Mouse (Mus musculus): Measurements from ENCODE around the gene Fgd6. TPM values are rescaled to one million over a fixed set of nuclear protein-coding genes. Genes with fewer than 3 reads are reported as not detected.

The Fgd6 gene
- 3.7 and 4.0 TPM in 2 replicates for polyA plus RNA-seq (2016; fragmentation: Nextera tagmentation; extraction: Ambion mirVana)

- Histone ChIP-seq H3K9ac (peak within 1 kb of the TSS; percentile 88), H3K4me3 (peak within 1 kb of the TSS; percentile 89), H3K27me3 (replicated peaks) (no peaks in the 10 kb centered on the region), H3K4me1 (replicated peaks) (peaks cover 10% of the 10 kb centered on the region), H3K36me3 (peaks cover 2% of the 10 kb centered on the region; the same call in 1 of the 2 replicates), H3K4me2 (peak within 1 kb of the TSS; percentile 79), H3K9me3 (replicated peaks) (no peaks in the 10 kb centered on the region), H3K27ac (ENCODE audit: poor library complexity, severe bottlenecking) (peak within 1 kb of the TSS; percentile 62)
- under 1% methylated on average over 77 of the region's 77 CpGs for WGBS
- ATAC-seq (ENCODE audit: insufficient number of reproducible peaks, low FRiP score) = peak; percentile 99
Measured at GRCm38 (mm10) chr10:94035658-94036374, at the start of gene Fgd6, which contains the start of gene Vezt. Fgd6 (plus strand) TSS chr10:94036001. Vezt (minus strand) TSS chr10:94035817.

- no peak overlapping the region; the same call in 1 of the 2 replicates for H3K27ac ChIP-seq (ENCODE audit: poor library complexity, severe bottlenecking)
- 77% methylated on average over 10 of the region's 10 CpGs for WGBS
- ATAC-seq (ENCODE audit: insufficient number of reproducible peaks, low FRiP score) = no peak
Measured at GRCm38 (mm10) chr10:93994136-93994535, 41.7 kb upstream of the Fgd6 start.

GRCm38 (mm10) chr10:93995100-93995499 lies 40.7 kb upstream of the Fgd6 start:
- 100% methylated on average over 1 of the region's 1 CpGs for WGBS
- H3K27me3 ChIP-seq (replicated peaks) = no peaks in the 10 kb centered on the region
- no peak overlapping the region for H3K27ac ChIP-seq (ENCODE audit: poor library complexity, severe bottlenecking)
- no peak overlapping the region for H3K4me2 ChIP-seq
- no peaks in the 10 kb centered on the region for H3K9me3 ChIP-seq (replicated peaks)
- H3K4me1 ChIP-seq (replicated peaks) = no peaks in the 10 kb centered on the region; the same call in 1 of the 2 replicates
- no peak overlapping the region for H3K4me3 ChIP-seq
- H3K36me3 ChIP-seq = peaks cover 75% of the 10 kb centered on the region
- ATAC-seq (ENCODE audit: insufficient number of reproducible peaks, low FRiP score) = no peak
- H3K9ac ChIP-seq = no peak overlapping the region

More at GRCm38 (mm10) chr10:93994136-93994535, 41.7 kb upstream of the Fgd6 start:
- no peak overlapping the region for H3K4me2 ChIP-seq
- H3K4me1 ChIP-seq (replicated peaks) = no peaks in the 10 kb centered on the region; the same call in 1 of the 2 replicates
- peaks cover 74% of the 10 kb centered on the region for H3K36me3 ChIP-seq
- no peaks in the 10 kb centered on the region for H3K27me3 ChIP-seq (replicated peaks)
- no peak overlapping the region for H3K9ac ChIP-seq
- no peak overlapping the region for H3K4me3 ChIP-seq
- no peaks in the 10 kb centered on the region for H3K9me3 ChIP-seq (replicated peaks)

GRCm38 (mm10) chr10:93999357-93999756 lies 36.4 kb upstream of the Fgd6 start:
- Histone ChIP-seq H3K4me2 (no peak overlapping the region), H3K27ac (ENCODE audit: poor library complexity, severe bottlenecking) (no peak overlapping the region), H3K9ac (no peak overlapping the region), H3K4me1 (replicated peaks) (no peaks in the 10 kb centered on the region; the same call in 1 of the 2 replicates), H3K4me3 (no peak overlapping the region), H3K36me3 (peaks cover 74% of the 10 kb centered on the region), H3K9me3 (replicated peaks) (no peaks in the 10 kb centered on the region), H3K27me3 (replicated peaks) (no peaks in the 10 kb centered on the region)
- ATAC-seq (ENCODE audit: insufficient number of reproducible peaks, low FRiP score) = no peak
- 82% methylated on average over 1 of the region's 1 CpGs for WGBS

- Histone ChIP-seq H3K4me1 (replicated peaks) (no peaks in the 10 kb centered on the region), H3K9me3 (replicated peaks) (no peaks in the 10 kb centered on the region), H3K4me2 (no peak overlapping the region), H3K36me3 (peaks cover 77% of the 10 kb centered on the region), H3K27ac (ENCODE audit: poor library complexity, severe bottlenecking) (no peak overlapping the region), H3K4me3 (no peak overlapping the region), H3K27me3 (replicated peaks) (no peaks in the 10 kb centered on the region), H3K9ac (no peak overlapping the region)
- no peak for ATAC-seq (ENCODE audit: insufficient number of reproducible peaks, low FRiP score)
- 79% methylated on average over 10 of the region's 10 CpGs for WGBS
Measured at GRCm38 (mm10) chr10:94000223-94000622, 35.6 kb upstream of the Fgd6 start.

GRCm38 (mm10) chr10:94008356-94008755 lies 27.4 kb upstream of the Fgd6 start:
- H3K9ac ChIP-seq = no peak overlapping the region
- H3K9me3 ChIP-seq (replicated peaks) = no peaks in the 10 kb centered on the region
- no peak overlapping the region for H3K4me3 ChIP-seq
- ATAC-seq (ENCODE audit: insufficient number of reproducible peaks, low FRiP score) = no peak
- 89% methylated on average over 2 of the region's 2 CpGs for WGBS
- H3K4me2 ChIP-seq = no peak overlapping the region
- H3K36me3 ChIP-seq = peaks cover 28% of the 10 kb centered on the region
- no peak overlapping the region for H3K27ac ChIP-seq (ENCODE audit: poor library complexity, severe bottlenecking)
- H3K27me3 ChIP-seq (replicated peaks) = no peaks in the 10 kb centered on the region
- H3K4me1 ChIP-seq (replicated peaks) = peaks cover 6% of the 10 kb centered on the region; the same call in 1 of the 2 replicates

GRCm38 (mm10) chr10:94009991-94010679 lies 25.7 kb upstream of the Fgd6 start:
- Histone ChIP-seq H3K36me3 (peaks cover 20% of the 10 kb centered on the region), H3K27me3 (replicated peaks) (no peaks in the 10 kb centered on the region), H3K4me2 (no peak overlapping the region), H3K27ac (ENCODE audit: poor library complexity, severe bottlenecking) (no peak overlapping the region), H3K4me1 (replicated peaks) (peaks cover 6% of the 10 kb centered on the region; the same call in 1 of the 2 replicates), H3K4me3 (no peak overlapping the region), H3K9me3 (replicated peaks) (no peaks in the 10 kb centered on the region), H3K9ac (no peak overlapping the region)
- no peak for ATAC-seq (ENCODE audit: insufficient number of reproducible peaks, low FRiP score)
- 81% methylated on average over 3 of the region's 3 CpGs for WGBS

GRCm38 (mm10) chr10:94011024-94011423 lies 24.8 kb upstream of the Fgd6 start:
- no peak overlapping the region for H3K27ac ChIP-seq (ENCODE audit: poor library complexity, severe bottlenecking)
- peaks cover 6% of the 10 kb centered on the region; the same call in 1 of the 2 replicates for H3K4me1 ChIP-seq (replicated peaks)
- no peak overlapping the region for H3K4me3 ChIP-seq
- H3K27me3 ChIP-seq (replicated peaks) = no peaks in the 10 kb centered on the region
- H3K9ac ChIP-seq = no peak overlapping the region
- no peaks in the 10 kb centered on the region for H3K9me3 ChIP-seq (replicated peaks)
- peaks cover 14% of the 10 kb centered on the region for H3K36me3 ChIP-seq
- no peak overlapping the region for H3K4me2 ChIP-seq
- ATAC-seq (ENCODE audit: insufficient number of reproducible peaks, low FRiP score) = no peak
- WGBS = 37% methylated on average over 2 of the region's 2 CpGs

- Histone ChIP-seq H3K4me2 (no peak overlapping the region), H3K27me3 (replicated peaks) (no peaks in the 10 kb centered on the region), H3K4me3 (no peak overlapping the region), H3K36me3 (peaks cover 6% of the 10 kb centered on the region; the same call in 1 of the 2 replicates), H3K27ac (ENCODE audit: poor library complexity, severe bottlenecking) (no peak overlapping the region), H3K9ac (no peak overlapping the region), H3K9me3 (replicated peaks) (no peaks in the 10 kb centered on the region), H3K4me1 (replicated peaks) (peaks cover 6% of the 10 kb centered on the region; the same call in 1 of the 2 replicates)
- 54% methylated on average over 3 of the region's 3 CpGs for WGBS
- no peak for ATAC-seq (ENCODE audit: insufficient number of reproducible peaks, low FRiP score)
Measured at GRCm38 (mm10) chr10:94013196-94013595, 22.6 kb upstream of the Fgd6 start.

- Histone ChIP-seq H3K9ac (no peak overlapping the region), H3K36me3 (0 out of 2 replicates have a peak, but pooled peaks cover 3% of the 10 kb centered on the region), H3K9me3 (replicated peaks) (no peaks in the 10 kb centered on the region), H3K4me1 (replicated peaks) (peaks cover 6% of the 10 kb centered on the region; the same call in 1 of the 2 replicates), H3K4me3 (no peak overlapping the region), H3K27ac (ENCODE audit: poor library complexity, severe bottlenecking) (no peak overlapping the region), H3K4me2 (no peak overlapping the region), H3K27me3 (replicated peaks) (no peaks in the 10 kb centered on the region)
- no peak for ATAC-seq (ENCODE audit: insufficient number of reproducible peaks, low FRiP score)
- WGBS = 69% methylated on average over 4 of the region's 4 CpGs
Measured at GRCm38 (mm10) chr10:94014200-94014599, 21.6 kb upstream of the Fgd6 start.

- 93% methylated on average over 8 of the region's 8 CpGs for WGBS
- no peak overlapping the region for H3K4me2 ChIP-seq
- H3K9me3 ChIP-seq (replicated peaks) = no peaks in the 10 kb centered on the region
- H3K27ac ChIP-seq (ENCODE audit: poor library complexity, severe bottlenecking) = no peak overlapping the region
- H3K9ac ChIP-seq = no peak overlapping the region
- H3K4me3 ChIP-seq = no peak overlapping the region
- no peak for ATAC-seq (ENCODE audit: insufficient number of reproducible peaks, low FRiP score)
- H3K36me3 ChIP-seq = peaks cover 2% of the 10 kb centered on the region; the same call in 1 of the 2 replicates
- no peaks in the 10 kb centered on the region for H3K27me3 ChIP-seq (replicated peaks)
- 0 out of 2 replicates have a peak, but pooled peaks cover 3% of the 10 kb centered on the region for H3K4me1 ChIP-seq (replicated peaks)
Measured at GRCm38 (mm10) chr10:94017455-94017854, 18.3 kb upstream of the Fgd6 start.
